Mouse (Mus musculus): ENCODE results near the gene Map6d1. TPM values are rescaled to one million over a fixed set of nuclear protein-coding genes. Genes with fewer than 3 reads are reported as not detected.

Map6d1 gene
- 10 to 100 TPM; 31.9 to 35.2 TPM for total RNA-seq (2021)
- long read RNA-seq, experiment 1, transcript Map6d1-201 (3 exons, 3,280 nt): major isoform, 50 of 55 reads
- long read RNA-seq, experiment 1, partial matches to known transcripts: 0 of 55 reads
- long read RNA-seq, experiment 1, other reads (novel, unspliced or antisense): 5 of 55 reads
- long read RNA-seq, experiment 2, transcript Map6d1-201 (3 exons, 3,280 nt): major isoform, 75 of 85 reads
- long read RNA-seq, experiment 2, partial matches to known transcripts: 0 of 85 reads
- long read RNA-seq, experiment 2, other reads (novel, unspliced or antisense): 10 of 85 reads

DNA sequence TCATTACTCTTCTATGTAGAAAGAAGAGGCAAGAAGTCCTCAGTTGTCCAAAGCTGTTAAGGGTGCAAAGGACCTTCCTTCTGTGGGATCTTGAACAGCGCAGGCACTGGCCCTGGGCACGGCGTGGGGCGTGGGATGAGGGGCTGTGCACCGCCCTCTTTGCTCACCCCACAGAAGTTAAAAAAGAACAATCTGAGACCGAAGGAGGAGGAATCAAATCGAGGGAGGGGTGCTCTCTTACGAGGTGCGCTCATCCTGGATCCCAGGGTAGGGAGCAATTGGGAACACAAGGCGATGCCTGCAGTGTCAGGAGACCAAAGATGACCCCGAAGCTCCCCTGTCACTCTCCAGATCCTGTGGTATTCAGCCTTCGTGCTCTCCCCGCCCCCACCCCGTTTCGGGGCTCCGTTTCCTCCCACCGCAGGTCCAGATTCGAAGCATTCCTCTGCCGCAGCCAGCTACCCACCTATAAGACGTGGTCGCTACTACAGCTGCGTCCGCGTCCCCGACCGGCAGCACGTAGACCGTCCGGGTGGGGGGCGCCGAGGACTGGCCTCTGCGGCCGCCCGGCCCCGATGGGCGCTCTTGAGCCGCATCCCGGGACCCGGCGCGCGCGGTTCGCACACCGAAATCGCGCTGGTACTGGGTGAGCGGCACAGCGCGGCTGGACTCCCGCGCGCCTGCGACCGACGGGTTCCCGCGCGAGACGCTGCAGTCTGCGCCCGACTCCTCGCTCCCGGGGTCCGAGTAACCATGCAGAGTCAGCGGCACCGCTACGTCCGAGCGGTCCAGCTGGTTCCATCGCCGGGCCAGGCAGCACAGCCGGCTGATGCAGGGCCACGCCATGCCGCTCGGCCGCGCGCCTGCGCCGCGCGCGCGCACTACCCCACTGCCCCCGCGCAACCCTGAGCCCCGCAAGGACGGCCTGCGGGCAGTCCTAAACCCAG, at the start of gene Map6d1:
Gene Map6d1, minus strand, starts transcription at position 891 of the 947 bp plus-strand sequence.
- Histone ChIP-seq H3K27ac (peak within 1 kb of the TSS; percentile 97), H3K4me3 (peak within 1 kb of the TSS; percentile 89)
- peak; percentile 47 to 66 for DNase-seq (ENCODE audit: low spot score in 2 of 2)
- TF ChIP-seq CTCF (conservative IDR thresholded peaks at IDR 0.05): no peak

DNA sequence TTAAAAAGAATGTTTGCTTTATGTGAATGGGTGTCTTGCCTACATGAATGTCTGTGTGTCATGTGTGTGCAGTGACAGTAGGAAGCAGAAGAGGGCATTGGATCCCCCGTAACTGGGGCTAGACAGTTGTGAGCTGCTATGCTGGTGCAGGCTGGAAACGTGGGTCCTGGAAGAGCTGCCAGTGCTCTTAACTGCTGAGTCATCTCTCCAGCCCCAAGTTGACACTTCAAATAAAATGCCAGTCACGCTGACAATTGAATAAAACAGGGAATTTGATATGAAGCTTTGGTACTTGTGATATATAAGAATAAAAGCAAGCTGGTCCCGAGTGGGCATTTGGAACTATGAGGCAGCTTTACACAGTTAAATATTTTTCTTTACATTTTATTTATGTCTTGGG, 39.1 kb upstream of the Map6d1 start:
- no peak for TF ChIP-seq CTCF (conservative IDR thresholded peaks at IDR 0.05)
- no peak for DNase-seq (ENCODE audit: low spot score in 2 of 2)
- Histone ChIP-seq H3K27ac (peak overlapping the region; percentile 58), H3K4me3 (no peak overlapping the region)

DNA sequence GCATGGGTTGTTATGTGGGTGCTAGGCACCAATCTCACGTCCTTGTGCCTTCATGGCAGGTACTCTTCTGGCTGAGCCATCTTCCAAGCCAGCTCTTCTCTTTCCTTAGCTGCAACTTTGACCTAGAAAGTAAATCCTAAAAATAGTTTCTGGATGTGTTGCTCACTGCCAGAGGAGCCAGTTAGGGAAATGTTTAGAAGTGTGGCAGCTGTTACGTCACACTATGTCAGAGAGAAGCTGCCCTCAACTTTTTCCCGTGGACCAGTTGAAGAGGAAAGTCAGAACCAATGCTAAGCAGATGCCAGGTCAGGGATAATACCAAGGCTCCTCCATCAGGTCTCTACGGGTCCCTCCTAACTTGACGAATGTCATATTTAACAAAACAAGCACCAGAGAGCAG, 38.2 kb upstream of the Map6d1 start:
- no peak for DNase-seq (ENCODE audit: low spot score in 2 of 2)
- Histone ChIP-seq H3K4me3 (no peak overlapping the region), H3K27ac (peak overlapping the region; percentile 55)
- TF ChIP-seq CTCF (conservative IDR thresholded peaks at IDR 0.05): no peak

DNA sequence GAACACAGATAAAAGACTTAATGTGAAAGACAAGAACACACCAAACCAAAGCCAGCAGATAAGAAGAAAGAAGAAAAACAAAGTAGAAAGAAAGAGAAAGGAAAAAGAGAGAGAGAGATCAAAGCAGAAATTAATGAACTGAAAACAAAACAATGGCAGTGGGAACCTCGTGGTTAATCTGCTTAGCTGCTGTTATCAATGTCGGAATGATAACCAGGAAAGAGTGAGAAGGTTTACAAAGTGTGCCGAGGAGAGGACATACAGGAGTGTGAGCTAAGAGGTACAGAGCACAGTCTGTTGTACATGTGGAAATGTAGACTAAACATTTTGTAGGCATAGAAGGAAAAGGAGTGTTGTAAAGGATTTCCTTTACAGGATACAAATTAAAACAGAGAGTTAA, 31.8 kb upstream of the Map6d1 start:
- H3K27ac ChIP-seq: no peak overlapping the region
- no peak for TF ChIP-seq CTCF (conservative IDR thresholded peaks at IDR 0.05)
- no peak for DNase-seq (ENCODE audit: low spot score in 2 of 2)
- H3K4me3 ChIP-seq: no peak overlapping the region

DNA sequence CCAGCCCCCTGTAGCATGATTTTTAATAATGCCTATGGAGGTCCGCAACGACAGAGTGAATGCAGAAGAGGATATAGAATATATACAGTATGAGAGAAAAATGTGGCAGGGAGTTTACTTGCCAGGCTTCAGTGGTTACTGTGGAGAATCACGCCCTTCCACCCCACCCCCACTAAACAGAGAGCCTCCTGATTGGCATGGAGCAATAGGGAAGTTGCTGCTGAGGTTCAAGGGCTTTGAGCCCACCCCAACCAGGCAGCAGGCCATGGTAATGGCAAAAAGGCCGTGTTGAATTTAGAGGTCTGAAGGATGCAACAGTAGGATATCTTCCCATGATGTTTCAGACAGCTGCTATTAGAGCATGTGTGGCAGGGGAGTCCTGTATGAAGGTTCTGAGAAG, 30.2 kb upstream of the Map6d1 start:
- DNase-seq (ENCODE audit: low spot score in 2 of 2): no peak
- no peak overlapping the region for H3K4me3 ChIP-seq
- H3K27ac ChIP-seq: no peak overlapping the region
- TF ChIP-seq CTCF (conservative IDR thresholded peaks at IDR 0.05): no peak

DNA sequence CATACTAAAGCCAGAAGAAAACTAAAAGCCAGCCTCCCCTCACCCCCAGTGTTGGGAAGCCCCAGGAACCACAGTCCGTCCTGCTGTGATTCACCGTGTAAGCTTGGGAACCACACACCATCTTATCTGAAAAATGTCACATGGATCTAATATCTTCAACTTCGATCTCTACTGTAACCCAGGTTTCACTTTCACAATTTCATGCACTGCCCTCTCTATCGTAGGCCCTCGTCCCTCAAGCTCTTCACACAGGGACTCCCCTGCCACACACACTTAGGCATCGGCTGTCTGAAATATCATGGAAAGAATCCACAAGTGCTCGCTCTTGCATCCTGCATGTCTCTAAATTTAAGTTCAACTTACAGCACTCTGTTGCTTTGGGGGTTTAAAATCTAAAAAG, 23.9 kb upstream of the Map6d1 start:
- Histone ChIP-seq H3K27ac (no peak overlapping the region), H3K4me3 (no peak overlapping the region)
- no peak for TF ChIP-seq CTCF (conservative IDR thresholded peaks at IDR 0.05)
- no peak for DNase-seq (ENCODE audit: low spot score in 2 of 2)

DNA sequence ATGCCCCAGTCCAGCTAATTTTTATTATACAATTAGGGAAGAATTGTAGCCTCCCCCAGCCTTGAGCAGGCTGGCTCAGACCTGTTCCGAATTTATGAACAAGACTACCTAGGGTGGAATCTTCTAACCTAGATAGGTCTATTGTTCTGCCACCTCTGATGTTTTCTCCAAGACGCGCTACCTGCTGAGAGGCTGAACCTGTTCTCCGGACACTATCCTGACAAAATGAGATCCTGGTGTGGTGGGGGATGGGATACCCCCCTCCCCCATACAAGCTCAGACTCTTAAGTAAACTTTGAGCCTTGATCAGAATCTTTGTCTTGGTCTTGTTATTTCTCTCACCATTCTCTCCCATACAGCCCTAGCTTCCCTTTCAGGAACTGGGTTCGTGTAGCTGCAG, 16.8 kb upstream of the Map6d1 start:
- Histone ChIP-seq H3K4me3 (no peak overlapping the region), H3K27ac (no peak overlapping the region)
- no peak for DNase-seq (ENCODE audit: low spot score in 2 of 2)
- TF ChIP-seq CTCF (conservative IDR thresholded peaks at IDR 0.05): no peak

DNA sequence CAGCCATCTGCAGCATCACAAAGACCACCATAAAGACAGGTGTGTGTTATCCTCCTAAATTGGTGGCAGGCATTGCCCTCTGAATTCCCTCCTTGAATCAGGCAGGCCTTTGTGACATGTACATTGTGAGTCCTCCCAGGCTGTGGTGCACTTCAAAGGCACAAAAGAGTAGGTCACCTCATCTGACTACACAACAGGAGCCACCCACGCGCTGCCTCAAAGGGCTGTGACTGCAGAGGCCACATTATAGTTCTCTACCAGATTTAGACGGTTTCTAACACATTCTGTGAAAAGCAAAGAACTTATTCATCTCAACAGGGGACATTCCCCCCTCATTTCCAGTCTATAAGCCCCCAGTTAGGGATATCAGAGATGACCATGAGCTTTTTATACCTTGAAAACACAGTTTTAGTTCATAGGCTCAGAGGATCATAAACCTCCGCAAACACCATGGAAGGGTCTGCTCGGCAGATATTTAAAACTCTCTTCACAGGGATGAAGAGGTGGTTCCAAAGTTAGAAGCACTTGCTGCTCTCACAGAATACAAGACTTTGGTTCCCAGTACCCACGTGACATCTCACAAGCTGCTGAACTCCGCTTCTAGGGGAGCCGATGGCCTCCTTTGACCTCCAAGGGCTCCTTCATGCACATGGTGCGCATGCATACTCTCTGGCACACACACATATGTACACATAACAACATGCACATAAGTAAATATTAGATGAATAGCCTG, 7.5 kb upstream of the Map6d1 start:
- no peak for TF ChIP-seq CTCF (conservative IDR thresholded peaks at IDR 0.05)
- no peak overlapping the region for H3K27ac ChIP-seq
- DNase-seq (ENCODE audit: low spot score in 2 of 2): no peak
- H3K4me3 ChIP-seq: no peak overlapping the region

DNA sequence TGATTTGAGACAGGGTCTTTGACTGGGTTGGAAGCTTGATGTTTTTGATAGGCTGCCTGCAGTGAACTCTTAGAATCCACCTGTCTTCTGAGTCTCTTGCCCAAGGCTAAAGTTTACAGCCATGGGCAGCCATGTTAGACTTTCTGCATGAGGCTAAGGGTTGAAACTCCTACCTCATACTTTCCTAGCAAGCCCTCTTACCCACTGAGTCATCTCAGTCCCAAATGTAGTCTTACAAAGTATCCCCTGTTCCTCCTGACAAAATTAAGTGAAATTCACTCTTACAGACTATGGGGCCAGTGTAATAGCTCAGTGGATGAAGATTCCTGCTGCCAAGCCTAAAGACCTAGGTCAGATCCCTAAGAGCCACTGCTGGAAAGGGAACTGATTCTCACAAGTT, 5.9 kb upstream of the Map6d1 start:
- Histone ChIP-seq H3K27ac (no peak overlapping the region), H3K4me3 (no peak overlapping the region)
- TF ChIP-seq CTCF (conservative IDR thresholded peaks at IDR 0.05): no peak
- DNase-seq (ENCODE audit: low spot score in 2 of 2): no peak

DNA sequence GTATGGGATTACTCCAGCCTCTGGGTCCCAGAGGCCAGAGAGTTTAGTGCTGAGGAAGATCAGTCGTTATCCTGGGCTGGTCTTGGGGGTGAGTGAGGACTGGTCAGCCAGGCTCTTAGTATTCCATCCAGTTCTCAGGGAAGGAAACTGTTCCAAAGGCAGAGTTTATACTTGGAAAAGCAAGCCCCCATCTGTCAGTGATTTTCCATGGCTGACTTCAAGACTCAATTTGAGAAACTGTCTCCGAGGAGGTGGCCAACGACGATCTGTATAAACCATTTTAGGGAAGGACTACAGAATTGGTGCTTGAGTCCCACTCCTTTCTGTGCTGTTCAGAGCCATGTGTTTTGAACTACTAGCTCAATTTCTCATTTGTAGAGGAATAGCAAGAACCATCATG, 2.5 kb downstream of the Map6d1 start:
- H3K27ac ChIP-seq: peak overlapping the region; percentile 97
- no peak overlapping the region for H3K4me3 ChIP-seq
- no peak for TF ChIP-seq CTCF (conservative IDR thresholded peaks at IDR 0.05)
- DNase-seq (ENCODE audit: low spot score in 2 of 2): no peak

DNA sequence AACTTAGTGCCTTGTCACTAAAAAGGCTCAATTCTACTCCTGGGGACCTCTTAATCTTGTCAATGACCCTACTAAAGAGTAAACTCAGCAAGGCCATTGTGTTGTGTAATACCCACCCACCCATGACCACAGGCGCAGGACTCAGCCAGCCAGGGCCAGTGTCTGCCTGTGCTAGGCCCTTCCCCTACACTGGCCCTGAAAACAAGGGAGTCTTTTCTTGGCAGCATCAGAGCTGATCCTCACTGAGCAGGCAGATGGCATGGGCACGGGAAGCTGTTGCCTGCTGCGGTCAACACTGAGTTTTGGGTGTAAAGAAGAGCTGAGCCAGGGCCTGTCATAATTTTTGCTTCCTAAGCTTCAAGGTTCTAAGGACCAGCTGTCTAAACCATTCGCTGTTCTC, 3.7 kb downstream of the Map6d1 start:
- no peak for TF ChIP-seq CTCF (conservative IDR thresholded peaks at IDR 0.05)
- DNase-seq (ENCODE audit: low spot score in 2 of 2): peak in 1 of 2 experiments; percentile 46
- Histone ChIP-seq H3K27ac (peak overlapping the region; percentile 97), H3K4me3 (no peak overlapping the region)

DNA sequence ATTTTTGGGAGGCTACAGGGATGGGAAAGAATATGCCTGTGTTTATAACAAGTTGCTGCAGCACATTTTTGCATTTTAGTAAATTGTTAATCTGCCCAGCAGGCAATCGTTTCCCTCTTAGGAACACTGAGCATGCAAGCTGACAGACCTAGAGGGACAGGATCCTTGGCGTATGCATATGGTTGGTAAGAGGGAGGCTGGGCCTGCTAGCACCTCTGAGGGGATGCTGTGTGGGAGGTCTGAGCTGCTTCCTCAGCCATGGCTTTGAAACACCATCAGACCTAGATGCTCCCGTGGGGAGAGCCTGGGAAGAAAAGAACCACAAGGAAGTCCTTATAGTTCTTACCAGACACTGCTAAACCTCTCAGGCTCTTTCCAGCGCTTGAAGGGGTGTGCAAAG, 6.8 kb downstream of the Map6d1 start:
- Histone ChIP-seq H3K27ac (peak overlapping the region; percentile 75), H3K4me3 (no peak overlapping the region)
- DNase-seq (ENCODE audit: low spot score in 2 of 2): no peak
- TF ChIP-seq CTCF (conservative IDR thresholded peaks at IDR 0.05): no peak

DNA sequence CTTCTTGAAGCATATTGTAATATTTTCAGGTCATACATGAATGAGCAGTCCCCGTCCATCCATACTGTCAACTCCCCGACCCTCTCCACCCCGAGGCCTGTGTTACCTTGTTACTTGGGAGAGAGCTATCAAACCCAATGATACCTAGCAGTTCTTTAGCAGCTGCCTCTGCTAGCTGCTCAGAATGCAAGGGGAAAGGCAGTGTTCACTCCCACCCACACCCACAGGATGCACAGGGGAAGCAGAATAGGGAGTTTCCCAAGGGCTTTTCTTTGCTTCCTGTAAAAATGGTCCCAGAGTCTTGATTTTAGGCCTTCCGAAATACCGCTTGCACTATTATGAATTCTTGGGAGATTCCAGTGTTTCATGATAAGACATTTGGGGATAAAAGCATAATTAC, 13.0 kb downstream of the Map6d1 start:
- TF ChIP-seq CTCF (conservative IDR thresholded peaks at IDR 0.05): no peak
- H3K27ac ChIP-seq: no peak overlapping the region; the same call in 1 of the 2 replicates
- DNase-seq (ENCODE audit: low spot score in 2 of 2): no peak
- no peak overlapping the region for H3K4me3 ChIP-seq

Data from layer of hippocampus, adult 2 months (tissue).